Mouse (Mus musculus) gastrocnemius, adult 2 months (tissue): ENCODE results near the gene Rnf43. TPM values are rescaled to one million over a fixed set of nuclear protein-coding genes. Genes with fewer than 3 reads are reported as not detected.

Experiments
- DNase-seq: peaks from one replicate; pipeline ENCODE4 v3.0.0; 2022
- H3K27ac ChIP-seq: fragments of 200-600 bp; 2 replicates; pipeline ENCODE4 v1.8.1; 2022; ENCODE audit warnings: mild to moderate bottlenecking
- H3K4me3 ChIP-seq: fragments of 200-600 bp; 2 replicates; pipeline ENCODE4 v1.8.1; 2022; ENCODE audit warnings: mild to moderate bottlenecking, moderate library complexity
- CTCF ChIP-seq: fragments of 200-600 bp; IDR thresholded peaks from 2 replicates; pipeline ENCODE4 v1.8.1; 2022; ENCODE audit warnings: antibody characterized with exemption, mild to moderate bottlenecking, moderate library complexity
- intact Hi-C: fragments of 180-260 bp; cut with DNase I; formaldehyde crosslinking; loops from one replicate; pipeline ENCODE4 v1.15.1; 2025
- long read RNA-seq, 2 experiments: library from polyadenylated mRNA; stranded (forward); transcript quantifications; one replicate each; pipeline ENCODE4 v2.0.0; 2021
- total RNA-seq, 2 experiments: library from RNA; stranded (reverse); gene quantifications; 2 replicates each; pipeline ENCODE4 v1.2.3; 2021

Gene Rnf43
- under 1 TPM; 0.39 to 0.89 TPM for total RNA-seq
- long read RNA-seq, experiment 1, partial matches to known transcripts = 0 of 1 reads
- long read RNA-seq, experiment 1, other reads (novel, unspliced or antisense) = 1 of 1 reads
- long read RNA-seq, experiment 2 = 0 reads

DNA sequence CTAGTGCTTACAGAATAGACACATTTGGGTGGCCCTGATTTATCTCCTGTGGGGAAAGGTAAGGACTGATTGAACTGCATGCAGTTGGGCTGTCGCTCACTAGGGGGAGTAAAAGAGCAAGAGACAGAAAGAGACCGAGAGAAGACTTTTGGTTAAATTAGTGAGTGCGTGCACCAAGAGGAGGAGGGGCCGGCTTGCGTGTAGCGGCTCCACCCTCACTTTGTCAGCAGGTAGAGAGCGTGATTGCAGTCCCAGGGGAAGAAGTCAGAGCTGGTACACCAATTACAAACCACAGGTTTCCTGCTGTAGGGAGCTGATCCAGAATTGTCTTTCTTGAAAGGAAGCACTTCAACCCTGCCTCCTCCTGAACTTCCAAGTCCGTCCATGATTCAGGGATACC lies at the start of gene Rnf43:
Gene Rnf43, plus strand, starts transcription at position 316 of the 400 bp plus-strand sequence.
- Histone ChIP-seq H3K27ac (peak within 1 kb of the TSS; percentile 43; the same call in 1 of the 2 replicates), H3K4me3 (peak within 1 kb of the TSS; percentile 70)
- intact Hi-C loops = loop anchor here (2.0 to 5.0 kb wide), 2 partner anchors 75 to 108 kb away; partner anchors contain the start of gene Supt4a
- TF ChIP-seq CTCF = peak; percentile 92
- DNase-seq = peak; percentile 76

DNA sequence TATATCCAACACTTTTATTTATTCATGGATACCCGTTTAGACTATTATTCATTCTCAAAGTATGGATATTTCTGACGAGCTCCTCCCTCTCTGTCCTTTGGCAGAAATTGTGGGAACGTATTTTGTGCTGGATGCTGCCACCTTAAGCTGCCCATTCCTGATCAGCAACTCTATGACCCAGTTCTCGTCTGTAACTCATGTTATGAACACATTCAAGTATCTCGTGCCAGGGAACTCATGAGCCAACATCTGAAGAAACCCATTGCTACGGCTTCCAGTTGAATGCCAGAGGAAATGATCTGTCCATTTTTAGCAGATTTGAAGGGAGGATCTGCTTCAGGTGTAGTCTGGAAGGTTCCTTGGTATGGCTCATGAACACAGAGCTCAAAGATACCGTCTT lies 48.5 kb upstream of the Rnf43 start:
- Histone ChIP-seq H3K4me3 (no peak overlapping the region), H3K27ac (no peak overlapping the region)
- no peak for DNase-seq
- intact Hi-C loops = no loop called here
- TF ChIP-seq CTCF = no peak

GRCm38 (mm10) chr11:87615551-87615950 lies 47.0 kb upstream of the Rnf43 start:
- H3K27ac ChIP-seq = no peak overlapping the region
- TF ChIP-seq CTCF = no peak
- intact Hi-C loops = no loop called here
- no peak overlapping the region for H3K4me3 ChIP-seq
- no peak for DNase-seq

GRCm38 (mm10) chr11:87615952-87616351 lies 46.6 kb upstream of the Rnf43 start:
- Histone ChIP-seq H3K27ac (no peak overlapping the region), H3K4me3 (no peak overlapping the region)
- no peak for TF ChIP-seq CTCF
- no peak for DNase-seq
- intact Hi-C loops = no loop called here

GRCm38 (mm10) chr11:87616790-87617474 lies 45.6 kb upstream of the Rnf43 start, which contains the start of gene Hsf5:
Gene Hsf5, plus strand, starts transcription at chr11:87617164.
- intact Hi-C loops = no loop called here
- no peak for DNase-seq
- H3K4me3 ChIP-seq = no peak within 1 kb of the TSS
- H3K27ac ChIP-seq = no peak within 1 kb of the TSS
- TF ChIP-seq CTCF = no peak

GRCm38 (mm10) chr11:87617606-87618005 lies 44.9 kb upstream of the Rnf43 start:
- DNase-seq = no peak
- Histone ChIP-seq H3K27ac (no peak overlapping the region), H3K4me3 (no peak overlapping the region)
- TF ChIP-seq CTCF = no peak
- intact Hi-C loops = no loop called here

- Histone ChIP-seq H3K4me3 (no peak overlapping the region), H3K27ac (no peak overlapping the region)
- no peak for TF ChIP-seq CTCF
- no peak for DNase-seq
- intact Hi-C loops = no loop called here
Observed at GRCm38 (mm10) chr11:87623160-87623559, 39.4 kb upstream of the Rnf43 start.

- TF ChIP-seq CTCF = peak; percentile 60
- intact Hi-C loops = no loop called here
Observed at GRCm38 (mm10) chr11:87629859-87630258, 32.7 kb upstream of the Rnf43 start.

GRCm38 (mm10) chr11:87638793-87639192 lies 23.7 kb upstream of the Rnf43 start:
- TF ChIP-seq CTCF = no peak
- intact Hi-C loops = no loop called here
- no peak for DNase-seq
- peak overlapping the region; percentile 84 for H3K27ac ChIP-seq
- H3K4me3 ChIP-seq = peak overlapping the region; percentile 79

More at GRCm38 (mm10) chr11:87629859-87630258, 32.7 kb upstream of the Rnf43 start:
- no peak for DNase-seq
- Histone ChIP-seq H3K4me3 (no peak overlapping the region), H3K27ac (no peak overlapping the region)

DNA sequence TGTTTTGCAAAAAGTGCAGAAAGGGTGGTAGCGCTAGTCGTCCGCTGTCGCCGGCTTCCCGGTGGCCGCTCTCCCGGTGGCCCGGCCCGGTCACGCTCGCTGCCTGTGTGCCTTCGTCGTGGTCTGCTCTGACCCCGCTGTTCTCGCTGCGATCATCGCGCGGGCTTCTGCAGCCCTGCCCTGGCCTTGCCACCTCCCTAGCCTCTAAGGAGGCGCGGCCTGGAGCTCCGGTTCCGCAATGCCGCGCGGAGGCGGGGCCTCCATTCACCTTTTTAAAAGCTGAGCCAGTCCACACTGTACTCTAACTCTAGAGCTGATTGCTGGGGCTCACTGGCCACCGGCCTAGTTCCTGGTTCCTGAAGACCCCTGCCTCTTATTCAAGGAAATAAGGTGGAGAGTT lies 23.3 kb upstream of the Rnf43 start:
- DNase-seq = peak; percentile 71
- Histone ChIP-seq H3K27ac (peak overlapping the region; percentile 84), H3K4me3 (peak overlapping the region; percentile 79)
- no peak for TF ChIP-seq CTCF
- intact Hi-C loops = no loop called here

DNA sequence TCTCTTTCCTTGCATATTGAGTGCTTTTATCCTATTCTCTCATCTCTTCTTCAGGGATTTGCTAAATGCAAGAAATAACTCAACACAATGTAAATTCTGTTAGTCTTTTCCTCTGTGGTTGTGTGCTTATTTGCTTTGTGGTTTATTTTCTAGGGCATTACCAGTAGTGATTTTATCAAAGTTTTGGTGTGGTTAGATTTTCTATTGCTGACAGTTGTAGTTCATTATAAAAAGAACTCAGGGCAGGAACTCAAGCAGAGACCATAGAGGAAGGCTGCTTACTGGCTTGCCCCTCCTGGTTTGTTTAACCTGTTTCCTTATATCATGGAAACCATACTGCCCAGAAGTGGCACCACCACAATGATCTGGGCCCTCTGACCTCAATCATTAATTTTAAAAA lies 19.7 kb upstream of the Rnf43 start:
- DNase-seq = no peak
- H3K27ac ChIP-seq = no peak overlapping the region
- intact Hi-C loops = no loop called here
- no peak overlapping the region for H3K4me3 ChIP-seq
- no peak for TF ChIP-seq CTCF

GRCm38 (mm10) chr11:87654693-87655092 lies 7.8 kb upstream of the Rnf43 start:
- no peak for TF ChIP-seq CTCF
- Histone ChIP-seq H3K27ac (no peak overlapping the region), H3K4me3 (no peak overlapping the region)
- intact Hi-C loops = no loop called here
- DNase-seq = no peak

GRCm38 (mm10) chr11:87659216-87659615 lies 3.3 kb upstream of the Rnf43 start:
- Histone ChIP-seq H3K4me3 (no peak overlapping the region), H3K27ac (no peak overlapping the region)
- TF ChIP-seq CTCF = no peak
- intact Hi-C loops = no loop called here
- no peak for DNase-seq
